Mouse (Mus musculus) liver, embryonic 13.5 days (tissue): ENCODE data around the gene Enpp4. TPM values are rescaled to one million over a fixed set of nuclear protein-coding genes. Genes with fewer than 3 reads are reported as not detected.

Source experiments
- ATAC-seq: fragments of 200-750 bp; cut with Nextera tagmentation; 2 replicates; pipeline ENCODE4 v1.8.0; 2017; ENCODE audit warnings: low read depth, mild to moderate bottlenecking, moderate number of reproducible peaks, moderate library complexity
- DNase-seq: peaks from one replicate; pipeline ENCODE4 v3.0.0; 2022
- H3K27ac ChIP-seq: fragments of 300-500 bp; sonication (generic); 2 replicates; pipeline ENCODE4 v1.5.1; 2015; ENCODE audit warnings: moderate library complexity, mild to moderate bottlenecking, inconsistent platforms
- H3K27me3 ChIP-seq: fragments of 300-500 bp; sonication (generic); 2 replicates; pipeline ENCODE4 v1.6.1; 2015; ENCODE audit warnings: mild to moderate bottlenecking, inconsistent platforms
- H3K36me3 ChIP-seq: fragments of 300-500 bp; sonication (generic); 2 replicates; pipeline ENCODE4 v1.6.1; 2015; ENCODE audit warnings: mild to moderate bottlenecking, inconsistent platforms
- H3K4me1 ChIP-seq: fragments of 300-500 bp; sonication (generic); replicated peaks from 2 replicates; pipeline ENCODE4 v1.6.1; 2015; ENCODE audit warnings: inconsistent platforms
- H3K4me2 ChIP-seq: fragments of 300-500 bp; sonication (generic); 2 replicates; pipeline ENCODE4 v1.6.1; 2015; ENCODE audit warnings: inconsistent platforms, mild to moderate bottlenecking, moderate library complexity
- H3K4me3 ChIP-seq: fragments of 300-500 bp; sonication (generic); replicated peaks from 2 replicates; pipeline ENCODE4 v1.5.1; 2015; ENCODE audit warnings: mild to moderate bottlenecking, inconsistent platforms
- H3K9ac ChIP-seq: fragments of 300-500 bp; sonication (generic); 2 replicates; pipeline ENCODE4 v1.6.1; 2015; ENCODE audit warnings: mild to moderate bottlenecking, inconsistent platforms
- H3K9me3 ChIP-seq: fragments of 300-500 bp; sonication (generic); replicated peaks from 2 replicates; pipeline ENCODE4 v1.6.1; 2016; ENCODE audit warnings: inconsistent platforms
- WGBS: fragments of 180-500 bp; shearing (Covaris S2); methylation state at CpG from one replicate; pipeline ENCODE4 v1.1.7; 2015; ENCODE audit not compliant: insufficient replicate concordance; 5-methylcytosine and 5-hydroxymethylcytosine counted together
- polyA plus RNA-seq: library from polyadenylated mRNA; unstranded; fragments of >200 nt; fragmentation: Nextera tagmentation; extraction: Ambion mirVana; gene quantifications from 2 replicates; pipeline ENCODE4 v1.2.1, GENCODE M21; 2015

The Enpp4 gene
- polyA plus RNA-seq, 1 experiment from 2014 or later = 4.9 TPM

GRCm38 (mm10) chr17:44134106-44134505 lies 28.5 kb upstream of the Enpp4 start:
- H3K27me3 ChIP-seq = peaks cover 14% of the 10 kb centered on the region; the same call in 1 of the 2 replicates
- peak; percentile 40; the same call in 1 of the 2 replicates for ATAC-seq
- H3K9ac ChIP-seq = no peak overlapping the region
- H3K9me3 ChIP-seq = no peaks in the 10 kb centered on the region
- DNase-seq = no peak
- no peaks in the 10 kb centered on the region for H3K36me3 ChIP-seq
- no peak overlapping the region for H3K4me3 ChIP-seq
- H3K4me1 ChIP-seq = peaks cover 7% of the 10 kb centered on the region; the same call in 1 of the 2 replicates
- H3K4me2 ChIP-seq = peak overlapping the region; percentile 36; the same call in 1 of the 2 replicates
- 8% methylated on average over 6 of the region's 6 CpGs for WGBS
- no peak overlapping the region for H3K27ac ChIP-seq

GRCm38 (mm10) chr17:44130429-44130828 lies 24.8 kb upstream of the Enpp4 start:
- 11% methylated on average over 7 of the region's 7 CpGs for WGBS
- Histone ChIP-seq H3K9ac (no peak overlapping the region), H3K27ac (no peak overlapping the region), H3K27me3 (peaks cover 10% of the 10 kb centered on the region; the same call in 1 of the 2 replicates), H3K4me3 (no peak overlapping the region), H3K4me1 (peaks cover 4% of the 10 kb centered on the region; the same call in 1 of the 2 replicates), H3K4me2 (no peak overlapping the region), H3K36me3 (no peaks in the 10 kb centered on the region), H3K9me3 (peaks cover 4% of the 10 kb centered on the region)
- peak; percentile 29 for DNase-seq
- ATAC-seq = no peak

DNA sequence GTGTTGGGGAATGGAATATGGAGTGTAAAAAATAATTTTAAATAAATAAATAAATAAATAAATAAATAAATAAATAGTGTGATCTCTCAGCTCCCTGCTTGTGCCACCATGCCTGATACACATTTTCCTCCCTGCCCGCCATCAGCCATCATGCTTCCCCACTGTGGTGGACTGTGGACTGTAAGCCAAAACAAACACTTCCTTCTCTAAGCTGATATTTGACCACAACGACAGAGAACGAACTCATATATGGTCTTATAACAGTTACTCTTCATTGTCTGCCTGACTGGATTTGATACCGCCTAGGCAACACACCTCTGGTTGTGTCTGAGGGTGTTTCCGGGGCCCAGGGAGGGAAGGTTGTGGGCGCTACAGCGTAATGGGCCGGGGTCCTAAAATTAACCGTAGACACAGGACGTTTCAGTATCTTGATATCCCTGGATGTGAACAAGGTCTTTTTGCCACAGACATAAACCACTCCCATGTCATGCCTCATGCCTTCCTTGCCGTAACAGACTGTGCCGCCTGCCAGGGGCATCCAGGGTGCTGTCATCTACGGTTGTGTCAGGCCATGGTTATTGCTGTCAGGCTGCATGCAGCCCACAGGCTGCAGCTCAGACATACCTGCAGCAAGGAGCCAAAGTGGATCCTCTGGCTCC lies 23.6 kb upstream of the Enpp4 start:
- Histone ChIP-seq H3K9me3 (peaks cover 4% of the 10 kb centered on the region), H3K9ac (no peak overlapping the region), H3K4me1 (peaks cover 2% of the 10 kb centered on the region; the same call in 1 of the 2 replicates), H3K4me2 (no peak overlapping the region), H3K36me3 (no peaks in the 10 kb centered on the region), H3K27me3 (peaks cover 2% of the 10 kb centered on the region; the same call in 1 of the 2 replicates), H3K27ac (no peak overlapping the region), H3K4me3 (no peak overlapping the region)
- WGBS = 58% methylated on average over 13 of the region's 13 CpGs
- no peak for ATAC-seq
- no peak for DNase-seq

- Histone ChIP-seq H3K9ac (no peak overlapping the region), H3K4me3 (no peak overlapping the region), H3K36me3 (no peaks in the 10 kb centered on the region), H3K27me3 (no peaks in the 10 kb centered on the region), H3K4me2 (no peak overlapping the region), H3K9me3 (no peaks in the 10 kb centered on the region), H3K27ac (no peak overlapping the region), H3K4me1 (0 out of 2 replicates have a peak, but pooled peaks cover 2% of the 10 kb centered on the region)
- DNase-seq (no peak), ATAC-seq (no peak)
- 45% methylated on average over 12 of the region's 12 CpGs for WGBS
Observed at GRCm38 (mm10) chr17:44121366-44122100, 15.9 kb upstream of the Enpp4 start.

DNA sequence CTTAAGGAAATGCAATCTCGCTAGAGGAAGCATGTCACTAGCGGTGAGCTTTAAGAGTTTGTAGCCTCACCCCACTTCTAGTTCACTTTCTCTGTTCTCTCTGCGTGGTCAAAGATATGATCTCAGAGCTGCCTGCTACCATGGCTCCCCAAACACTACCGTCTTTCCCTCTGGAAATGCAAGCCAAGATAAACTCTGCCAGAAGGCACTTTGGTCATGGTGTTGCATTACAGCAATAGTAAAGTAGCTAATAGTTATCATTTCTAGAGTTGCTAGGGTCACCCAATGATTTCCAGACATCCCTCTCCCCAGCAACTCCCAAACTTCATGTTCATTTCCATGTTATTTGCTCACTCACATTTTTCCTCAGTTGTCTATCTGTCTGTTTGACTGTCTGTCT lies 12.6 kb upstream of the Enpp4 start:
- no peak overlapping the region for H3K4me3 ChIP-seq
- H3K9ac ChIP-seq = no peak overlapping the region
- ATAC-seq = no peak
- no peak for DNase-seq
- H3K4me2 ChIP-seq = no peak overlapping the region
- 45% methylated on average over 4 of the region's 4 CpGs for WGBS
- H3K4me1 ChIP-seq = 0 out of 2 replicates have a peak, but pooled peaks cover 2% of the 10 kb centered on the region
- no peak overlapping the region for H3K27ac ChIP-seq
- no peaks in the 10 kb centered on the region for H3K36me3 ChIP-seq
- no peaks in the 10 kb centered on the region for H3K9me3 ChIP-seq
- no peaks in the 10 kb centered on the region for H3K27me3 ChIP-seq

DNA sequence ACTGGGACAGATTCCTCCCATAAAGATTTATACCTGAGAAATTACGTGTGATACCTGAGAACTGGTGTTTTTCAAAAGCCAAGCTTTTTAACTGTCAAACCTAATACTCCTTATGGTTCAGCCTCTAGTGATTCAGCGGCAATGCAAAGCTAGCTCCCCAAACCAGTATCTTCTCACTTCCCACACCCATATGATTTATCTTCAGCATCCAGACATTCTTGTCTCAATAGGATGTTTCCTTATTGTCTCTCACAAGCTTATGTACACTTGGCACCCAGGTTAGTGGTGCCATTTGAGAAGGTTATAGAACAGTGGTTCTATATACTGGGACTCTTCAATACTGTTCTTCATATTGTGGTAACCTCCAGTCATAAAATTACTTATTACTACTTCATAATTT lies 12.1 kb upstream of the Enpp4 start:
- Histone ChIP-seq H3K36me3 (no peaks in the 10 kb centered on the region), H3K9ac (no peak overlapping the region), H3K4me2 (no peak overlapping the region), H3K9me3 (no peaks in the 10 kb centered on the region), H3K27me3 (no peaks in the 10 kb centered on the region), H3K4me1 (0 out of 2 replicates have a peak, but pooled peaks cover 2% of the 10 kb centered on the region), H3K4me3 (no peak overlapping the region), H3K27ac (no peak overlapping the region)
- ATAC-seq (no peak), DNase-seq (no peak)
- WGBS = 47% methylated on average over 2 of the region's 2 CpGs

DNA sequence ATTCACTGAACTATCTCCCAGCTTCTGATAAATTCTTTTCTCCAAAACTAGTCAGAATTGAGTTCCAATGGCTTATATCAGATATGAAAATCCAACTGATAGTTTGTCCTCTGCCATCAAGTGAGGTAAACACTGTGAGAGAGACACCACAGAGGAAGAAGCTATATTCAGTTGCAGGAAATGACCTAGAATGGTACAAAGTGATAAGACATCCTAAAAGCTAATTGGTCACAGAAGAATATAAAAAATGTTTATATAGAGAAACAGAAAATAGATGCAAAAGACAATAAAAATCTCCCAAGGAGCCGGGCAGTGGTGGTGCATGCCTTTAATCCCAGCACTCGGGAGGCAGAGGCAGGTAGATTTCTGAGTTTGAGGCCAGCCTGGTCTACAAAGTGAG lies 11.0 kb upstream of the Enpp4 start:
- Histone ChIP-seq H3K9me3 (no peaks in the 10 kb centered on the region), H3K36me3 (no peaks in the 10 kb centered on the region), H3K4me1 (0 out of 2 replicates have a peak, but pooled peaks cover 2% of the 10 kb centered on the region), H3K27ac (no peak overlapping the region), H3K4me2 (no peak overlapping the region), H3K27me3 (no peaks in the 10 kb centered on the region), H3K4me3 (no peak overlapping the region), H3K9ac (no peak overlapping the region)
- ATAC-seq (no peak), DNase-seq (no peak)
- WGBS = 62% methylated on average over 2 of the region's 2 CpGs

GRCm38 (mm10) chr17:44108331-44108730 lies 2.7 kb upstream of the Enpp4 start:
- Histone ChIP-seq H3K4me3 (no peak overlapping the region), H3K36me3 (no peaks in the 10 kb centered on the region), H3K4me1 (peaks cover 18% of the 10 kb centered on the region), H3K4me2 (no peak overlapping the region), H3K9me3 (no peaks in the 10 kb centered on the region), H3K27ac (no peak overlapping the region), H3K9ac (no peak overlapping the region), H3K27me3 (no peaks in the 10 kb centered on the region)
- DNase-seq (no peak), ATAC-seq (no peak)
- 64% methylated on average over 3 of the region's 3 CpGs for WGBS

GRCm38 (mm10) chr17:44101961-44102360 lies 3.6 kb downstream of the Enpp4 start:
- WGBS = 83% methylated on average over 10 of the region's 10 CpGs

DNA sequence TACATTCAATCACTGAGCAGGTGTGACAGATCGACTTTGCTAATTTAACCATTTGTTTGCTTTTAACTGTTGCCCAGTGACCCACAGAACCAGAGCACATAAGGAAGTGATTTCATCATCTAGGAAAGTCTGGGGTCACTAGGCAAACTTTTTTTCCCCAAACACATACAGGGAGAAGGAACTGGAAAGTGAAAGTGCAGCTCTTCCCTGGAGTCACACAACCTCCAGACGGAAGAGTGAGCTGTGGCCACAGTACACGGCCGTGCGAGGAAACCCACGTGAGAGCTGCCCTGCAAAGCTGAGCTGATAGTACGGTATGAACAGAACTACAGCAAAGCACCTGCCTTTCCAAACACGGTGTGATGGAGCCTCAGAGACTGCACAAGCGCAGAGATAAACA lies 4.7 kb downstream of the Enpp4 start:
- Histone ChIP-seq H3K9ac (no peak overlapping the region), H3K4me3 (peak overlapping the region; percentile 16; the same call in 1 of the 2 replicates), H3K4me1 (peaks cover 21% of the 10 kb centered on the region), H3K9me3 (no peaks in the 10 kb centered on the region), H3K27ac (no peak overlapping the region), H3K36me3 (peaks cover 9% of the 10 kb centered on the region), H3K4me2 (peak overlapping the region; percentile 21; the same call in 1 of the 2 replicates), H3K27me3 (no peaks in the 10 kb centered on the region)
- ATAC-seq = no peak
- WGBS = 56% methylated on average over 9 of the region's 9 CpGs
- no peak for DNase-seq

More at GRCm38 (mm10) chr17:44101961-44102360, 3.6 kb downstream of the Enpp4 start:
- no peak overlapping the region for H3K4me2 ChIP-seq
- no peak overlapping the region for H3K9ac ChIP-seq
- DNase-seq (no peak), ATAC-seq (no peak)
- no peak overlapping the region for H3K27ac ChIP-seq
- H3K36me3 ChIP-seq = peaks cover 9% of the 10 kb centered on the region
- H3K4me3 ChIP-seq = no peak overlapping the region
- no peaks in the 10 kb centered on the region for H3K27me3 ChIP-seq
- no peaks in the 10 kb centered on the region for H3K9me3 ChIP-seq
- peaks cover 24% of the 10 kb centered on the region for H3K4me1 ChIP-seq

GRCm38 (mm10) chr17:44100486-44100885 lies 5.1 kb downstream of the Enpp4 start:
- H3K4me3 ChIP-seq = no peak overlapping the region
- H3K9me3 ChIP-seq = no peaks in the 10 kb centered on the region
- H3K27ac ChIP-seq = no peak overlapping the region
- no peak overlapping the region for H3K9ac ChIP-seq
- WGBS = 60% methylated on average over 4 of the region's 4 CpGs
- H3K4me1 ChIP-seq = peaks cover 21% of the 10 kb centered on the region
- peaks cover 9% of the 10 kb centered on the region for H3K36me3 ChIP-seq
- DNase-seq = no peak
- ATAC-seq = no peak
- no peaks in the 10 kb centered on the region for H3K27me3 ChIP-seq
- H3K4me2 ChIP-seq = no peak overlapping the region
